Mouse (Mus musculus) bone marrow macrophage, adult 2 months (primary cell): ENCODE results near the gene Hoxd11.

Experiments used
- CTCF ChIP-seq: IDR thresholded peaks from 2 replicates; pipeline ENCODE4 v1.5.1; 2012; ENCODE audit warnings: low read depth, mild to moderate bottlenecking, low read length, moderate library complexity
- POLR2A ChIP-seq: IDR thresholded peaks from 2 replicates; pipeline ENCODE4 v1.6.1; 2012; ENCODE audit warnings: mild to moderate bottlenecking, low read depth, low read length, borderline replicate concordance

GRCm38 (mm10) chr2:74720384-74720783 lies 41.0 kb downstream of the Hoxd11 start:
- TF ChIP-seq CTCF (no peak), POLR2A (no peak)
